Mouse (Mus musculus): ENCODE data around the gene C130074G19Rik. TPM values are rescaled to one million over a fixed set of nuclear protein-coding genes. Genes with fewer than 3 reads are reported as not detected.

C130074G19Rik gene
- polyA plus RNA-seq, 1 experiment = 0.01 TPM

GRCm38 (mm10) chr1:184922824-184923223, 39.8 kb upstream of the C130074G19Rik start:
- no peaks in the 10 kb centered on the region for H3K79me2 ChIP-seq (ENCODE audit: control insufficient read depth, insufficient read depth)
- TF ChIP-seq SRF (IDR thresholded peaks at IDR 0.05; ENCODE audit: control insufficient read depth, insufficient read length, low read depth) = no peak
- TF ChIP-seq MYOG (IDR thresholded peaks at IDR 0.05; ENCODE audit: control insufficient read depth in 1 of 3, insufficient read depth in 1 of 3, insufficient read length in 2 of 3, low read depth in 2 of 3) = peak in 2 of 3 experiments; percentile 15 to 63
- TF ChIP-seq TCF12 (IDR thresholded peaks at IDR 0.05; ENCODE audit: insufficient read depth, poor library complexity, severe bottlenecking) = peak; percentile 80
- peak; percentile 91 for TF ChIP-seq TCF3 (IDR thresholded peaks at IDR 0.05; ENCODE audit: insufficient read length, low read depth)
- TF ChIP-seq MYOD1 (IDR thresholded peaks at IDR 0.05; ENCODE audit: control insufficient read depth in 1 of 3, insufficient read length in 2 of 3, low read depth in 2 of 3) = peak; percentile 93 to 100 (median 100)
- TF ChIP-seq REST (IDR thresholded peaks at IDR 0.05; ENCODE audit: insufficient read depth, insufficient read length) = no peak
- H3K4me2 ChIP-seq (ENCODE audit: low read depth) = peak overlapping the region; percentile 84
- H3K4me3 ChIP-seq = no peak overlapping the region
- no peaks in the 10 kb centered on the region for H3K36me3 ChIP-seq (ENCODE audit: control insufficient read depth, insufficient read depth)
- no peaks in the 10 kb centered on the region for H3K27me3 ChIP-seq (ENCODE audit: control insufficient read depth, insufficient read depth, insufficient read length)
- no peak overlapping the region for H3ac ChIP-seq (ENCODE audit: control insufficient read depth, insufficient read length)

DNA sequence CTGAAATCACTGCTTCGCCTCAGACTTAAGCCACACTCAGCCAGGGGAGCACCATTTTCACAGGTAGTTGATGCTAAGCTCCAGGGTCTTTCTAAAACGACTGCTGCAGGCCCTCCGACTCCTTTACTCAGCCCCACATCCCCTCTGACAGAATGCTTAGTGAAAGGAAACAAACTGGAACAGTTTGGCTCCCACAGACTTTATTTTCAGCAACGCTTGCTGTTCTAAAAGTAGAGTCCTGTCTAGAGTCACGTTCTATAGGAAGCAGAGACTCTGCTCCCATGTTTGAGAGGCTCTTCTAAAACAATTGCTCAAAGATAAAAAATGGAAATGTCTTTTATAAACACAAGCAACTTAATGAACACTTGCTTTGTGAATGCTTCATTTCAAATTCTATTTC, 37.0 kb upstream of the C130074G19Rik start:
- no peak overlapping the region for H3K4me3 ChIP-seq
- no peak for TF ChIP-seq E2F4 (IDR thresholded peaks at IDR 0.05; ENCODE audit: insufficient read depth)
- TF ChIP-seq USF1 (IDR thresholded peaks at IDR 0.05; ENCODE audit: low read depth) = no peak
- no peak for TF ChIP-seq POLR2A (IDR thresholded peaks at IDR 0.05; ENCODE audit: insufficient read length, low read depth)
- TF ChIP-seq TCF12 (IDR thresholded peaks at IDR 0.05; ENCODE audit: insufficient read depth, poor library complexity, severe bottlenecking) = no peak
- no peak for TF ChIP-seq SRF (IDR thresholded peaks at IDR 0.05; ENCODE audit: control insufficient read depth, insufficient read length, low read depth)
- no peak for TF ChIP-seq MYOG (IDR thresholded peaks at IDR 0.05; ENCODE audit: control insufficient read depth in 1 of 3, insufficient read depth in 1 of 3, insufficient read length in 2 of 3, low read depth in 2 of 3)
- TF ChIP-seq REST (IDR thresholded peaks at IDR 0.05; ENCODE audit: insufficient read depth, insufficient read length) = no peak
- H3K79me2 ChIP-seq (ENCODE audit: control insufficient read depth, insufficient read depth) = no peaks in the 10 kb centered on the region
- H3K4me2 ChIP-seq (ENCODE audit: low read depth) = no peak overlapping the region
- no peaks in the 10 kb centered on the region for H3K36me3 ChIP-seq (ENCODE audit: control insufficient read depth, insufficient read depth)
- no peak overlapping the region for H3ac ChIP-seq (ENCODE audit: control insufficient read depth, insufficient read length)
- no peaks in the 10 kb centered on the region for H3K27me3 ChIP-seq (ENCODE audit: control insufficient read depth, insufficient read depth, insufficient read length)

DNA sequence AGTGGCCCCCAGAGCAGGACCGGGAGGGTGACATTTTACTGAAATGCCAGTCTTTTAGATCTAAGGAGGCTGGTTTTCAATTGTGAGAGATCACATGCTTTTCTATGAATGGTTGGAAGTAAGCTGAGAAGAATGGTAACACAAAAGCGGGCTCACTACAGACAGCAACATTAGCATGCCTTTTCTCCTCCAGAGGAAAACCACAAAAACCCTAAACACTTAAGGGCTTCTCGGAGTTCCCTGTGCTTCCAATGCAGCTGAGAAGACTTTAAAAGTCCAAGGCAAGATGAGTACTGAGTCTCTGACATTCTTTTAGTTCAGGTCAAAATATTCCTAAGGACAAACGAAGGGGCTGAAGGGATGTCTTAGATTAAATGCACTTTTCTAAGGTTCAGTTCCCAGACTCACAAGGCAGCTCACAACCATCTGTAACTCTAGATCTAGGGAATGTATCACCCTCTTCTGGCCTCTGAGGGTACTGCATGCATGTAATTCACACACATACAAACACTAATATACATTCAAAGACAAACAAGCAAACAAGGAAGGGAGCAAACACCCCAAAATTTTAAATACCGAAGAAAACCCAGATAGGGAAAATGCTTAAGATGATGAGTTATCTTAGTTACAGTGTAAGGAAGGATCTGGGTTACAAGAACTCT, 35.3 kb upstream of the C130074G19Rik start:
- Histone ChIP-seq H3K4me3 (no peak overlapping the region), H3ac (ENCODE audit: control insufficient read depth, insufficient read length) (no peak overlapping the region), H3K27me3 (ENCODE audit: control insufficient read depth, insufficient read depth, insufficient read length) (no peaks in the 10 kb centered on the region), H3K36me3 (ENCODE audit: control insufficient read depth, insufficient read depth) (no peaks in the 10 kb centered on the region), H3K4me2 (ENCODE audit: low read depth) (no peak overlapping the region), H3K79me2 (ENCODE audit: control insufficient read depth, insufficient read depth) (no peaks in the 10 kb centered on the region)
- TF ChIP-seq E2F4 (IDR thresholded peaks at IDR 0.05; ENCODE audit: insufficient read depth) (no peak), MYOD1 (IDR thresholded peaks at IDR 0.05; ENCODE audit: control insufficient read depth in 1 of 3, insufficient read length in 2 of 3, low read depth in 2 of 3) (no peak)

- Histone ChIP-seq H3ac (ENCODE audit: control insufficient read depth, insufficient read length) (no peak overlapping the region), H3K4me2 (ENCODE audit: low read depth) (peak overlapping the region; percentile 36), H3K4me3 (no peak overlapping the region), H3K27me3 (ENCODE audit: control insufficient read depth, insufficient read depth, insufficient read length) (no peaks in the 10 kb centered on the region), H3K79me2 (ENCODE audit: control insufficient read depth, insufficient read depth) (no peaks in the 10 kb centered on the region), H3K36me3 (ENCODE audit: control insufficient read depth, insufficient read depth) (no peaks in the 10 kb centered on the region)
- TF ChIP-seq MYOG (IDR thresholded peaks at IDR 0.05; ENCODE audit: control insufficient read depth in 1 of 3, insufficient read depth in 1 of 3, insufficient read length in 2 of 3, low read depth in 2 of 3) = no peak
- no peak for TF ChIP-seq TCF12 (IDR thresholded peaks at IDR 0.05; ENCODE audit: insufficient read depth, poor library complexity, severe bottlenecking)
Observed at GRCm38 (mm10) chr1:184912336-184912735, 29.3 kb upstream of the C130074G19Rik start.

DNA sequence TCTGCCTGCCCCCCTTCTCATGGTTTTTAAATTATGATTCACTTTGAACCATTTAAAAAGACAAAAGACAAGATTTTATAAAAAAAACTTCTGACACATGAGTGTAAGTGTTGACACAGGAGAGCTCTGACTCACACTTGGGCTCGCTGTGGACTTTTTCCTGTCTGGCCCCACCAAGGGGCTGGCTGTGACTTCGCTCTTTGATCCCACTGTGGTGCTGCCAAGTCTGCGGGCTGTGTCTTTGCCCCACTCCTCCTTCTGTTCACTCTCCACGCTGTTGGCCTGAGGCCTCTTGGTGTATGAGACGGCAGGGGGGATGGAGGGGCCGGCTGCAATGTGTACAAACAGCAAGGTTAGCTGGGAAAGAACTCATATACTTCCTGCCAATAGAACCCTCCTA, 28.8 kb upstream of the C130074G19Rik start:
- TF ChIP-seq POLR2AphosphoS2 (IDR thresholded peaks at IDR 0.05; ENCODE audit: insufficient read length, low read depth) (no peak), MAX (IDR thresholded peaks at IDR 0.05; ENCODE audit: low read depth) (no peak), TCF3 (IDR thresholded peaks at IDR 0.05; ENCODE audit: insufficient read length, low read depth) (no peak), REST (IDR thresholded peaks at IDR 0.05; ENCODE audit: insufficient read depth, insufficient read length) (no peak), TCF12 (IDR thresholded peaks at IDR 0.05; ENCODE audit: insufficient read depth, poor library complexity, severe bottlenecking) (no peak), POLR2A (IDR thresholded peaks at IDR 0.05; ENCODE audit: insufficient read length, low read depth) (no peak), E2F4 (IDR thresholded peaks at IDR 0.05; ENCODE audit: insufficient read depth) (no peak), SRF (IDR thresholded peaks at IDR 0.05; ENCODE audit: control insufficient read depth, insufficient read length, low read depth) (no peak), MYOG (IDR thresholded peaks at IDR 0.05; ENCODE audit: control insufficient read depth in 1 of 3, insufficient read depth in 1 of 3, insufficient read length in 2 of 3, low read depth in 2 of 3) (no peak)
- Histone ChIP-seq H3K79me2 (ENCODE audit: control insufficient read depth, insufficient read depth) (no peaks in the 10 kb centered on the region), H3K27me3 (ENCODE audit: control insufficient read depth, insufficient read depth, insufficient read length) (no peaks in the 10 kb centered on the region), H3K4me2 (ENCODE audit: low read depth) (peak overlapping the region; percentile 36), H3K36me3 (ENCODE audit: control insufficient read depth, insufficient read depth) (no peaks in the 10 kb centered on the region), H3ac (ENCODE audit: control insufficient read depth, insufficient read length) (no peak overlapping the region), H3K4me3 (no peak overlapping the region)

GRCm38 (mm10) chr1:184908558-184908957, 25.5 kb upstream of the C130074G19Rik start:
- H3K4me2 ChIP-seq (ENCODE audit: low read depth) = peak overlapping the region; percentile 47
- H3K27me3 ChIP-seq (ENCODE audit: control insufficient read depth, insufficient read depth, insufficient read length) = no peaks in the 10 kb centered on the region
- no peak overlapping the region for H3ac ChIP-seq (ENCODE audit: control insufficient read depth, insufficient read length)
- peak in 2 of 3 experiments; percentile 41 to 67 for TF ChIP-seq MYOD1 (IDR thresholded peaks at IDR 0.05; ENCODE audit: control insufficient read depth in 1 of 3, insufficient read length in 2 of 3, low read depth in 2 of 3)
- TF ChIP-seq POLR2A (IDR thresholded peaks at IDR 0.05; ENCODE audit: insufficient read length, low read depth) = no peak
- H3K4me3 ChIP-seq = no peak overlapping the region
- no peaks in the 10 kb centered on the region for H3K79me2 ChIP-seq (ENCODE audit: control insufficient read depth, insufficient read depth)
- no peaks in the 10 kb centered on the region for H3K36me3 ChIP-seq (ENCODE audit: control insufficient read depth, insufficient read depth)

Measured in myocyte (in vitro differentiated cells).